Mouse (Mus musculus) cerebral cortex, adult 2 months (tissue): Measurements from ENCODE around the gene Rfesd.

Experiments used
- WGBS: fragments of 180-500 bp; shearing (Covaris S2); methylation state at CpG from one replicate; pipeline ENCODE4 v1.1.7; 2018; 5-methylcytosine and 5-hydroxymethylcytosine counted together

The Rfesd gene

GRCm38 (mm10) chr13:76017974-76018843 is at the start of gene Rfesd:
TSS of gene Rfesd (minus strand) at chr13:76018719.
- under 1% methylated on average over 50 of the region's 50 CpGs for WGBS

DNA sequence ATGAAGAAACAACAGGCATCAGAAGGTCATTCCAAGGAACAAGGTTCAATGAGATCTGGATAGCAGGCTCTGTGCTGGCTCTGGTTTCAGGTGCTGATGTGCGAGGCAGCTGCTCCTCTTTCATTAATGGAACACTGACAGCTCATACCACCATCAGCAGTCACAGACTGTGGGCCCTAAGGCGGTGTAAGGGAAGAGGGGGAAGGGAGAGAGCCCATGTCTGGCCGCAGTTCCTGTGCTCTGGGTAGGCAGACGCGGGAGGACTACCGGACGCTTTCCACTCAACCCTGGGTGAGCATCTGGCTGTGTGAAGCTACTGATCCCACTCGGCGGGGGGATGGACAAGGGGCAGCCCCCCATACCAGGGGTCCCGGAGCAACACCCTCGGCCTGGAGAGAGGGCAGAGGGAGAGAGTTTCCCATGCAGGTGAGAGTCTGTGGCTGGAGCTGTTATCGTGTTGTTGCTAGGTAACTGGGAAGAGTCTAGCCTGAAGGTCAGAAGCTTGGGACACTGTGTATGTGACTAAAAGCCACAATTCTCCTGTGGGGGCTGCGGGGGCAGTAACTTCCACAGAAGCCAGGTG is 45.9 kb upstream of the Rfesd start:
- 88% methylated on average over 13 of the region's 13 CpGs for WGBS

DNA sequence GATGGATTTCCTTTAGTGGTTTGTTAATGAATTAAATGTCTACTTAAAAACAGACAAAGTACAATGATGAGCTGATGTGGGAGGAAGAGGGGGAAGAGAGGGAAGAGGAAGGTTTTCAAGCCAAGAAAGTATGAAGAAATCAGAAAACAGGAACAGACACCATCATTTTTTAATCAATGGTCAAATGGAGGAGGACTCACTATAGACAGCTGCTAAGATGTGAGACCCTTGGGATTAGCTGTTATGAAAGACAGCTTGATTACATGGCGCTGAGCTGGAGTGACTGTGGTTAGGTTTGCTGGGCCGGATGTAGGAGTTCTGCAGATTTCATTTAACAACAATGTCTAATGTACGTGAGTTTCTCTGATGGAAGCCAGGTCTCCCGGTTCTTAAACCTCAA is 45.0 kb upstream of the Rfesd start:
- 95% methylated on average over 4 of the region's 4 CpGs for WGBS

GRCm38 (mm10) chr13:76062569-76062968 is 44.0 kb upstream of the Rfesd start:
- WGBS, result 63% methylated on average over 3 of the region's 3 CpGs

DNA sequence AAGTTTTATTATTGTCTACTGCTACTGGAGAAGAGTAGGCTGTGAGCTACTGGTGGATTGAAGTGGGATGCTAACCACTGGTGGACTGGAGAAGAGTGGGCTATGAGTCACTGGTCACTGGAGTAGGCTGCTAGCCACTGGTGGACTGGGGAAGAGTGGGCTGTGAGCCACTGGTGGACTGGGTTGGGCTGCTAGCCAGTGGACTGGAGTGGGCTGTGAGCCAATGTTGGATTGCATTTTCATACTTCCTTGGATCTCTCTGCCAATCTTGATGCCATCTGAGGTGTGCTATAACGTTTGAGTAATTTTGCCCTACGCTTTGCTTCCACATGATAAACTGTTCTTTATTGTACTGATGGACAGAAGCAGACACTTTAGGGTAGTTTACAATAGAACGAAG is 43.6 kb upstream of the Rfesd start:
- WGBS, result 69% methylated on average over 3 of the region's 3 CpGs

DNA sequence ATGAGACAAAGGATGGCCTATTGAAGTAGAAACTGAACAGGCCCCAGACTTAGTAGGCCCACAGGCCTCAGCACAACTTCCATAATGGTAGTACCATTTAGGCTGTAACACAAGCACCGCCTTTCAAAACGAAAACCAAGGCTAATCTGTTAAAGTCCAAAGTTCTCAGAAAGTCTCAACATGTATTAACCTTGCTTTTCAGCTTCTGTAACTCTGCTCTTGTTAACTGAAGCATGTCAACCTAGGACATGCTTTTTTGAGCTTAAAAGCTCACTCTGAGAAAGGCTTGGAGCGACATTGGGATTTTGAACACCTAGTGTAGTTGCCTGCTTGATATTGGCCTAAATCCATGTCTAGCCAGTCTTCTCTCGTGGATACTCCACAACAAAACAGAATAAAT is 41.1 kb upstream of the Rfesd start:
- WGBS, result 92% methylated on average over 4 of the region's 4 CpGs

- 53% methylated on average over 10 of the region's 10 CpGs for WGBS
Measured at GRCm38 (mm10) chr13:76057267-76058069, 38.9 kb upstream of the Rfesd start.

DNA sequence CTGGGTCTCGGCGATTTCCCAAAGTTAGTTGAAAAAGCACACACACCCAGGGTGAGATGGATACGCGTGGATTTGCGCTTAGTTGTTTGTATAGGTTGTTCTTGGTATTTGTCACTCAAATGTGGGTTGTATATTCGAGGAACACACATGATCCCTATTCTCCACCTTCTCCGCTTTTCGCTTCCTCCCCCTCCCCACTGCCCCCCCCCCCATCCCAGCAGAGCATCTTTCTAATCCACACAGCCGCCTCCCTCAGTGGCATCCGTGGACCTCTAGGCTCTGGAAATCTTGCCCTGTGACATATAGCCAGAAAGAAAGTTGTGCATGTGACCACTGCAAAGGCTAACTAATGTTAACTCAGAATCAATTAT is 38.4 kb upstream of the Rfesd start, which contains the start of gene Gpr150:
Gene Gpr150 (minus strand): TSS at position 101 of the 371 bp plus-strand sequence.
- WGBS, result 7% methylated on average over 10 of the region's 10 CpGs

DNA sequence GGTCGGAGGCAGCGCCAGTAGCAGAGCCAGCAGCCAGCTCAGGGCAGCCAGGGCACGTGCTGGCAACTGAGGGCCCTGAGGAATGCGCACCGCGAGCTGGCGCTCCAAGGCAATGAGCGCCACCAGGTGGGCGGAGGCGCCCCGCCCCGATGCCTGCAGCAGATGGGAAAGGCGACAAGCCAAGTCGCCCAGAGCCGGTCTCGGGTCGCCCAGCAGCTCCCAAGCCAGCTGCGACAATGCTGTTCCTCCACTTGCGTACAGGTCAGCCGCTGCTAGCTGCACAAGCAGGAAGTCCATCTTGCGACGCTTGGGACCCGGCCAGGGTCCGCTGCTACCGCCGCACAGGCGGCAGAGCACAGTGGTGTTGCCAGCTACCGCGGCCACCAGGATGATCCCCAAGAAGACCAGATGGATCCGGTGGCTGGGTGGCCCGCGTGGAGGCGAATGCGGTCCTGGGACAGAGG is 37.8 kb upstream of the Rfesd start:
- under 1% methylated on average over 34 of the region's 34 CpGs for WGBS

- WGBS, result 1% methylated on average over 59 of the region's 59 CpGs
Measured at GRCm38 (mm10) chr13:76055391-76056232, 37.1 kb upstream of the Rfesd start.

DNA sequence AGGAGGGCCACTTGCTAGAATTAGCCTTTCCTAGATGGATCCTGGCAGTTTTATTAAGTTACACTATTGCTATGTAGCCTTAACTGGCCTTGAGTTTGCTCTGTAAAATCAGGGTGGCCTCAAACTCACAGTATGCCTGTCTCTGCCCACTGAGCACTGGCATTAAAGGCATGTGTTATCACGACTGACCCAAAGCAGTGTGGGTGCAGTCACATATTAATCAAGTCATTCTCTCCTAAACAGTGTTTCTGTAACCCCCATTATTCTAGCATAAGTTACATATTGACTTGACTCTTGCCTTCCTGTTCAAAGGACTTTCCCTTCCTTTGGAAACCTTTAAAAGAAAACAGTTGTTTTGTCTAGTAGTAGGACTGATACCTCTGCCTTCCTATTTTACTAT is 23.9 kb upstream of the Rfesd start:
- 59% methylated on average over 1 of the region's 1 CpGs for WGBS

DNA sequence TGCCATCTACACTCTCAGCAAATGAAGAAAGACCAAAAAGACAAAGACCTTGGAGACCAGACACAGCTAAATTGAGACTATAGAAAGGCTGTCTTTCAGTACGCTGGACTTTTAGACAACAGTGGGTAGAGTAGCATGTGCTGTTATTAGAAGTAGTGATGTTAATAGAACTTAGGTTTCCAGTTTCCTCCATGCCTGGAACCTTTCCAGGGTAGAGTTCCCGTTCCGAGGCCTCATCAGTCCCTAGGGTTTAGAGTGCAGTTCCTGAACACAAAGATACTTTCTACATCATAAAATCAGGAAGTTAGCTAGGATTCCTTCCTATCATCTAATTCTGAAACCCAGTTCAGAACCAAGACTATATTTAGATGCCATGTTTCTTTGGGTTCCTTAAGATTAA is 6.1 kb upstream of the Rfesd start:
- 58% methylated on average over 3 of the region's 3 CpGs for WGBS

DNA sequence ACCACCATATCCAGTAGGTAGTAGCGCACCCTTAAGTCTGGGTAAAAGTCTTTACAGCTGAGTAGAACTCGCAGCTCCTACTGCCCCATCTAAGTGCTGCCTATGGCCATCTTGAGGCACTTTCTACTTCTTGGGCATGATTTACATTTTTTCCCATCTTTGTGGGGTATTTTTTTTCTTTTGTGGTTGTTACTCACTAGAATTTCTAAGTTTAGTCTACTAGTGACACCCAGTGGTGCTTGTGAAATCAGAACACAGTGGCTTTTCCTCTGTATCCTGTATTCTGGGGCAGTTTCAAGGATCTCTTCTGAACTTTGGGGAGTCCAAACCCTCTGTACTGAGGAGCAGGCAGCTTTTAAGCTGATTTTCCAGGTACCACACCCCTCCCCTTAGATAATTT is 3.3 kb upstream of the Rfesd start:
- 79% methylated on average over 2 of the region's 2 CpGs for WGBS

- 32% methylated on average over 5 of the region's 5 CpGs for WGBS
Measured at GRCm38 (mm10) chr13:76018844-76019400, 403 bp upstream of the Rfesd start.

GRCm38 (mm10) chr13:76017465-76017864 is 1.1 kb downstream of the Rfesd start:
- 48% methylated on average over 4 of the region's 4 CpGs for WGBS

- 80% methylated on average over 2 of the region's 2 CpGs for WGBS
Measured at GRCm38 (mm10) chr13:76014511-76014910, 4.0 kb downstream of the Rfesd start.

DNA sequence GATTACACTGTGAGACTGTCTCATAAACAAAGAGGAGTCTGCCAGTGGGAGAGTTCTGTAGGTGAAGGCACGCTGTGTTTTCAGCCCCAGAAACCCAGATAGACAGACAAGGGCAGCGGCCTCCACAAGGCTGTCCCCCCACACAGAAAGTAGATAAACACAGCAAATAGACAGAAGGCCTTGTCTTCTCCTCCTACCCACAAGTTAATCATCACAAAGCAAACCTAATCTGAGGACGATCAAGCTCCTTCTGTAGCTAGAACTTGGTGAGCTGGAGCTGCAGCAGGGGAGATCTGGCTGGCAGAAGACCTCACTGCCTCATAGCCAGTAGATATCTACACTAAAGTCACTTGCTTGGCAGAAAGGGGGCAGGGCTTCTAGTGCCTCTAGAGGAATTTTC is 15.2 kb downstream of the Rfesd start:
- WGBS, result 79% methylated on average over 3 of the region's 3 CpGs

- WGBS, result 51% methylated on average over 9 of the region's 9 CpGs
Measured at GRCm38 (mm10) chr13:75992169-75993028, 26.1 kb downstream of the Rfesd start.

- 62% methylated on average over 1 of the region's 1 CpGs for WGBS
Measured at GRCm38 (mm10) chr13:75988096-75988495, 30.4 kb downstream of the Rfesd start.

- 85% methylated on average over 2 of the region's 2 CpGs for WGBS
Measured at GRCm38 (mm10) chr13:75976649-75977048, 41.9 kb downstream of the Rfesd start.
